Mouse (Mus musculus): ENCODE data around the gene Camk2d. TPM values are rescaled to one million over a fixed set of nuclear protein-coding genes. Genes with fewer than 3 reads are reported as not detected.

Gene Camk2d
- total RNA-seq, 2 experiments from 2014 or later = 32.2 to 33.1 TPM

DNA sequence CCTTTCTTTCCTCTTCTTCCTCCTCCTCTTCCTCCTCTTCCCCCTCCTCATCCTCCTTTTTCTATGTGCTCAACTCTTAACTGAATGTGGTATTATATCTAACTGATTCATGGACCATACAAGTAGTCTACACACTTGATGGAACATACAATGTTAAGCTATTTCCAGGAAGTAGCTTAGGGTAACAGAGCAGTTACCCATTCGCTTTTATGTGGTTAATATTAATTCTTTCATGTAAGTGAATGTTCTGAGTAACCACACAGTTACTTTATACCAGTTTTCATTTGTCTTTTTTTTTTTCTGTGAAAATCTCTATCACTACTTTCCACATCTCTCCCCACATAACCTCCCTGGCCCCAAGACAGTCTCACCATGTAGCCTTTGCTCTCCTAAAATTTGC lies 228.8 kb downstream of the Camk2d start:
- no peak for DNase-seq

- no peak for DNase-seq
These were observed 230.1 kb downstream of the Camk2d start for GRCm38 (mm10) chr3:126826172-126826571.

- DNase-seq = no peak
These were observed 231.8 kb downstream of the Camk2d start for GRCm38 (mm10) chr3:126827900-126828299.

GRCm38 (mm10) chr3:126829817-126830216 lies 233.7 kb downstream of the Camk2d start:
- DNase-seq = no peak

DNA sequence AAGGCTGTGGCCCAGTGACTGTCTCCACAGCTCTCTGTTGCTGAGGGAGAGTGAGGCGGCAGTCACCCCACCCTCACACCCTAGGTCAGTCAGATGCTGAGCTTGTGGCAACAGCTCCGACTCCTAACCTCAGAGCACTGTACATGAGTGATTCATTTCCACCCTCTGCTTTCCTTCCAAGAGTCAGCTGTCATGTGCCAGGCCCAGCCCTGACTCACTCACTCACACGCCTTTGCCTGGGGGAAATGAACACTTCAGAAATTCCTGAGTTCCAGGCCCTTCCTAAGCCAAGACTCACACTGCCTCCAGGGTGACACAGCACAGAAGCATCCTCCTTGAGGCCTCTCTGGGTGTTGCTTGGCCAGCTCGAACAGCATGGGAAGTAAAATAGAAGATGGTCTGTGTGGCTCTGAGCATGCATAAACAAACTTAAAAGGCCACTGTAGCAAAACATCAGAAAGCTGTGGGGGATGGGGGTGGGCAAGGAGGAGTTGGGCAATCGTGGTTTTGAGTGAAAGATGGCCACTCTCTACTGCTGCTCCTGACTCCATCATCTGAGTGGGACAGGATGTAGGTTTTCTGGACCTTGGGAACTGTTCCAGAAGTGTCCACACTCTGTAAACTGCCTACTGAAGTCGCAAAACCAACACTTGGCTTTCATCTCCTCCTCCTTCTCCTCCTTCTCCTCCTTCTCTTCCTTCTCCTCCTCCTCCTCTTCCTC lies 235.5 kb downstream of the Camk2d start:
- DNase-seq = no peak

DNA sequence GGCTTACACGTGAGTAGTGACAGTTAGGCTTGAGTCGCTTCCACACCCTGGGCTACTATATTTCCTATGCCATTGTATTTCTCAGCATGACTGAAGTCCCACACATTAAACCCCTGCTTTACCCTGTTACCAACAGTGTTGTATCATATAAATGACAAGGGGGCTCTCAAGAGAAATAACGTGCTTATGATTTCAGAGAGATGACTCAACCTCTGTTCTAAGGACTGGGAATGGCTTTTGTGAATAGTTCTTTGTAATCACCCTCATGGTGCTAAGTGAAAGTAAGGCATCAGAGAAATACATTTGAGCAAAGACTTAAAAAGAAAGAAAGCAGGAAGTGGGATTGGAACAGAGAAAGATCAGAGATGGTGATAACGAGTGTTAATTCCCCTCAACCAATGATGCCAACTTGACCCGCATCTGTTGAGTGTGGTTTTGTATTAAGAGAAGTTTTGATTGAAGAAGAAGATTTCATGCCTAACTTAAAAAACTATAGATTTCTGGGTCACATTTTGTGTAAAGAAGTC lies 238.6 kb downstream of the Camk2d start:
- DNase-seq = no peak

- no peak for DNase-seq
These were observed 246.7 kb downstream of the Camk2d start for GRCm38 (mm10) chr3:126842780-126843179.

- no peak for DNase-seq
These were observed 248.7 kb downstream of the Camk2d start for GRCm38 (mm10) chr3:126844809-126845208.

DNA sequence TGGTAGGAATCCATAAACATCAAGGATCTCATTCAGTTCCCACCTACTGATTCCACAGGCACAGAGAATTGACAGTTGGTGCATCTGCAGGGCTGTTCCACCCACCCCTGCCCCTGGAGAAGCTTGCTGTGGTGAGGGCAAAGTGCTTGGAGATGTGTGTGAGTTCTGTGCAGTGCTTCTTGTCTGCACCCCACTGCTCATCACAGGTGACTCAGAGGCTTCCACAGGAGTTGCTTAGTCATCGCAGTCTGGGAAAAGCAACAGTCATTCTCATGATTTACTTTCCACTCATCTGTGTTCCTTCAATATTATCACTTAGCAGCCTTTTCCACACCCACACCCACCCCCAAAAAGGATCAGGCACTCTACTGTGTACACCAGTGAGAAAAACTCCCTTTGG lies 252.0 kb downstream of the Camk2d start:
- no peak for DNase-seq

DNA sequence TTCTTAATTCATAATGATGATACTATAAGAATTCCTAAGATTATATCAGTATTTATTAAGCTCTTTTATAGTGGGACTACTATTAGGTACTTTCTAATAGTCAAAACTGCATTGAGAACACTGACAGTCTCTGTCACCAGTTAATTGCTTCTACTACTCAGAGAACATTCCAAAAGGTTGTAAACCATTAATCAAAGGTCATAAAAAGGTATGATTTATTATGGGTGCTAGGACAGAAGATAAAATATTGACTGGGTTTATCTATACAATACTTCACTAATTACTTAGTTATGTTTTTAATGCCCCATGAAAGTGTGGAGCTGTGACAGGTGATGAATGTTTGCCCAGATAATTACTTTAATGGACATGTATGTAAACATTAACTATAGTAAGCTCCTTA lies 264.3 kb downstream of the Camk2d start:
- no peak for DNase-seq

GRCm38 (mm10) chr3:126869561-126869960 lies 273.5 kb downstream of the Camk2d start:
- no peak for DNase-seq

DNA sequence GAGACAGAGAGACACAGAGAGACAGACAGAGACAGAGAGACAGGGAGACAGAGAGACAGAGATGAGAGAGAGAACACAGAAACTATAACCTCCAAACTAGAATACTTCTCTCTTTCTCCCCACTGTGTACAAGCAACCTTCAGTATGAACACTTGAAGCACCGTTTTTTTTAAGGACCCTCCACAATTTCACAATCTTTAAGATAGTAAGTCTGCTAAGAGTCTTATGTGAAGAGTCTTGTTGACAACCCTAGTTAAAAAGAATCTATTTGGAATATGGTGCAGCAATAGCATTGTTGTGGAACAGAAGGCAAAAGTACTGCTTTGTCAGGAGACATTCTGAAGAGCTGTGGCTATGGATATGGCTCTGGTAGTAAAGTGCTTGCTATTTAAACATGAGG lies 274.6 kb downstream of the Camk2d start:
- DNase-seq = no peak

DNA sequence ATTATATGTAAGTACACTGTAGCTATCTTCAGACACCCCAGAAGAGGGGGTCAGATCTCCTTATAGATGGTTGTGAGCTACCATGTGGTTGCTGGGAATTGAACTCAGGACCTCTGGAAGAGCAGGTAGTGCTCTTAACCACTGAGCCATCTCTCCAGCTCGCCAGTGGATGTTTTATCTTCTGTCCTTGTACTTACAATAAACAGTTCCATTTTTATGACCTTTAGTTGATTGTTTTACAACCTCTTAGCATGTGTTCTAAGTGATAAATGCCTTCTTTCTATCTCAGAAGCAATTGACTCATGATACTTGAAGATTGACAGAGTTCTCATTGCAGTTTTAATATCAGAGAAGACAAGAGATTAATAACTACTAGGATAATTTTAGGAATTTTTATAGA lies 282.1 kb downstream of the Camk2d start:
- DNase-seq = no peak

DNA sequence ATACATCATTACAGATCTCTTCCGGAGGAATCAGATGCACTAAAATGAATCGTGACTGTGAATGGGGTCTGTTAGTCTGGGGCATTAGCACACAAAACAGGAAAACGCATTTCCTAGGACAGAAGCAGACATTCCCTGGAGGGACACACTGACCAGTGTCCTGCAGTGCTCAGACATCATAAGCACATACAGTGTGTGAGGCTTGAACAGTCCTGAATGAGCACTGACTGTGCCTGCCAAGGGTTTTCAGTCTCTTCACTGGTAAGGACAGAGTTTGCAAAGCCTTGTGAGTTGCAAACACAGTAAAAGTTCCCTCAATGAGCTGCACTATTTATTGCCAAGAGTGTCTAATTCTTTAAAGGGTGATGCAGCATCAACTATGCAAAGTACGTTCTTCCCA lies 290.0 kb downstream of the Camk2d start:
- DNase-seq = no peak

DNA sequence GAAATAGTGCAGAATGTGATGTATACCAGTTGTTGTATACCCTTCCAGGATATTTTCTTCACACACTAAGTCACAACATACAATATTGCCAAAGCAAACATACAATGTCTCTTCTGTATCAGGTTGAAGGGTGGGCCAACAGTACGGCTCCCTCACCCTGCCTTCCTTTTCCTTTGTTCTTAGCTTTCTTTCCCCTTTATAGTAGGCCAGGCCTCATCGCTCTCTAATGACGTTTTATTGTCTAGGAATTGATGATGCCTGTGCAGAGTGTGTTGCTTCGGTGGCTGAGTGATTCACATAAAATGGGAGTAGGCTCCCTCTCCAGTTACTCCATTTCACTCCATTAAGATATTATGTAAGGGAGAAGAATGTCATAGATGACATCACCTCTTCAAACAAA lies 290.5 kb downstream of the Camk2d start:
- DNase-seq = no peak

Other genes starting within 250 kb of the Camk2d start
- 1 to 10 TPM; 3.0 TPM for gene Arsj, start 232.6 kb upstream of the Camk2d start, total RNA-seq (2021)

All from layer of hippocampus, postnatal 36 days (tissue).